Mouse (Mus musculus) lung, postnatal 0 days (tissue): ENCODE measurements around the gene Soga1. TPM values are rescaled to one million over a fixed set of nuclear protein-coding genes. Genes with fewer than 3 reads are reported as not detected.

ENCODE experiments used
- ATAC-seq: fragments of 200-750 bp; cut with Nextera tagmentation; 2 replicates; pipeline ENCODE4 v1.8.0; 2017; ENCODE audit warnings: moderate library complexity
- DNase-seq: peaks from one replicate; pipeline ENCODE4 v3.0.0-alpha.2; 2016; ENCODE audit warnings: low spot score
- H3K27ac ChIP-seq: fragments of 300-500 bp; sonication (generic); 2 replicates; pipeline ENCODE4 v1.5.1; 2014; ENCODE audit warnings: antibody characterized with exemption, mild to moderate bottlenecking, low read length, mixed read lengths
- H3K27me3 ChIP-seq: fragments of 300-500 bp; sonication (generic); replicated peaks from 2 replicates; pipeline ENCODE4 v1.6.1; 2014; ENCODE audit warnings: low read length, mixed read lengths; ENCODE audit not compliant: insufficient read depth
- H3K36me3 ChIP-seq: fragments of 300-500 bp; sonication (generic); 2 replicates; pipeline ENCODE4 v1.6.1; 2014; ENCODE audit warnings: low read length, mixed read lengths; ENCODE audit not compliant: insufficient read depth
- H3K4me1 ChIP-seq: fragments of 300-500 bp; sonication (generic); 2 replicates; pipeline ENCODE4 v1.6.1; 2014; ENCODE audit warnings: antibody characterized with exemption, low read depth, low read length, mixed read lengths; ENCODE audit not compliant: insufficient read depth
- H3K4me2 ChIP-seq: fragments of 300-500 bp; sonication (generic); replicated peaks from 2 replicates; pipeline ENCODE4 v1.6.1; 2014; ENCODE audit warnings: low read depth, mild to moderate bottlenecking, low read length, moderate library complexity, mixed read lengths
- H3K4me3 ChIP-seq: fragments of 300-500 bp; sonication (generic); 2 replicates; pipeline ENCODE4 v1.5.1; 2014; ENCODE audit warnings: low read depth, low read length
- H3K9ac ChIP-seq: fragments of 300-500 bp; sonication (generic); replicated peaks from 2 replicates; pipeline ENCODE4 v1.6.1; 2014; ENCODE audit warnings: low read depth, mild to moderate bottlenecking
- H3K9me3 ChIP-seq: fragments of 300-500 bp; sonication (generic); 2 replicates; pipeline ENCODE4 v1.6.1; 2016; ENCODE audit warnings: low read length, mixed read lengths
- CTCF ChIP-seq: IDR thresholded peaks from 2 replicates; pipeline ENCODE4 v1.5.1; 2016; ENCODE audit warnings: antibody characterized with exemption, mild to moderate bottlenecking
- EP300 ChIP-seq: IDR thresholded peaks from 2 replicates; pipeline ENCODE4 v1.6.1; 2016; ENCODE audit warnings: antibody characterized with exemption, mild to moderate bottlenecking, control low read depth
- WGBS: fragments of 180-500 bp; shearing (Covaris S2); extraction: QIAGEN DNeasy Blood & Tissue Kit; methylation state at CpG from one replicate; pipeline ENCODE4 v1.1.7; 2014; 5-methylcytosine and 5-hydroxymethylcytosine counted together
- polyA plus RNA-seq: library from polyadenylated mRNA; unstranded; fragments of >200 nt; fragmentation: Nextera tagmentation; extraction: Ambion mirVana; gene quantifications from 2 replicates; pipeline ENCODE4 v1.2.1, GENCODE M21; 2015

Soga1 gene
- polyA plus RNA-seq: 2.5 and 3.1 TPM in 2 replicates

DNA sequence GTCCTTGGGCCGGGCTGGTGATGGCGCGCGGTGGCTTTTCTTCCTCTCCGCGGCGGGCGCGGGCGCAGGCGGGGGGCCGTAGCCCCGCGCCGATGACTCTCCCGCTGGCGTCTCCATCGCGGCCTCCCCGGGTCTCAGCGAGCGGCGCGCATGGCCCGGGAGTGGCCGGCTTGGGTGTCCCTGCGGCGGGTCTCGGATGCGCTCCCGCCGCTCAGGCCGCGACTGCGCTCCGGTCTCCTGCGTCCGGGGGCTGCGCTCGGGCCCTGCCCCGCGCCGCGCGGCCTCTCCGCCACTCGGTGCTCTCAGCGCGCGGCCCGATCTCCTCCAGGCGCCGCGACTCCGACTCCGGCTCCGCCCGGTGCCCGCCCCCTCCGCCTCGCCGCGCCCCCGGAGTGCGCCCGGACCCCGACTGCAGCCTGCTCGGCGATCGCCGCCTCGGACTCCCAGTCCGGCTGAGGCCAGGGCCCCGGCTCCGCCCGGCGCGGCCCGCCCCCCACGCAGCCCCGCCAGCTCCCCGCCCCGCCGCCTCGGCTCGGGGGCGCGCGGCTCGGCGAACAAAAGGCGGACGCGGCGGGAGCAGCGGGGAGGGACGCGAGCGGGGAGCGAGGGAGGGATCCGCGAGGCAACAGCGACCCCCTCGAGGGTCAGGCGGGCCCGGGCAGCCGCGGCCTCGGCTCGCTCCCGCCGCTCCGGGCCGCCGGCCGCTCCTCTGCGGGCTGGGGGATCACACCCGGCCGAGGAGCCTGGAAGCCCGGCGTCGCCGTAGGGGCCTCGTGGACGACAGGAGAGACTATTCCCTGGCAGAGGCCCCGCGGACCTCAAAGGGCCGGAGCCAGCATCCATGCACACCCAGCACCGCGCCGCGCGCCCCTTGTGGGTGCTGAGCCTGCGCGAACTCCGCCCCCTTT is at the start of gene Soga1:
TSS of gene Soga1 (minus strand) at position 462 of the 908 bp plus-strand sequence.
- H3K27ac ChIP-seq: peak within 1 kb of the TSS; percentile 95
- no peaks in the 10 kb centered on the region for H3K9me3 ChIP-seq
- H3K4me3 ChIP-seq: peak within 1 kb of the TSS; percentile 86
- H3K36me3 ChIP-seq: no peaks in the 10 kb centered on the region
- 1% methylated on average over 49 of the region's 136 CpGs for WGBS
- H3K9ac ChIP-seq: peak within 1 kb of the TSS; percentile 88
- TF ChIP-seq EP300: no peak
- peak; percentile 54 for TF ChIP-seq CTCF
- no peaks in the 10 kb centered on the region for H3K27me3 ChIP-seq
- H3K4me2 ChIP-seq: peak within 1 kb of the TSS; percentile 83
- H3K4me1 ChIP-seq: peaks cover 26% of the 10 kb centered on the region; the same call in 1 of the 2 replicates
- ATAC-seq: peak; percentile 89
- peak; percentile 93 for DNase-seq

DNA sequence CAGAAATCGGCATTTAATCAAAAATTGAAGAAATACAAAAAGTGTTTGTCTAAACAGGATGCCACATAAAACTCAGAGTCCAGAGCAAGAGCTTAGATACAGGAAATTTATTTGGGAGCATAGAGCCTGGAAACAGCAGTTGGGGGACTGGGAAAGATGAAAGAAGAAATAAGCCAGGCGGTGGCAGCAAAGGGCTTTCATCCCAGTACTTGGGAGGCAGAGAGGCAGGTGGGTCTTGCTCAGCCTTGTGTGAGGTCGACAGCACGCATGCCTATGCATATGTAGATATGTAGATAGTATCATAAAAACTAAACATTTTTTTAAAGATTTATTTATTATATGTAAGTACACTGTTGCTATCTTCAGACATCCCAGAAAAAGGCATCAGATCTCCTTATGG is 49.0 kb upstream of the Soga1 start:
- WGBS: 53% methylated on average over 4 of the region's 4 CpGs
- Histone ChIP-seq H3K9ac (no peak overlapping the region), H3K27me3 (no peaks in the 10 kb centered on the region), H3K4me2 (no peak overlapping the region), H3K9me3 (no peaks in the 10 kb centered on the region), H3K27ac (no peak overlapping the region), H3K4me3 (no peak overlapping the region), H3K36me3 (no peaks in the 10 kb centered on the region), H3K4me1 (no peaks in the 10 kb centered on the region; the same call in 1 of the 2 replicates)
- DNase-seq: peak; percentile 49
- TF ChIP-seq EP300: no peak
- peak; percentile 60 for TF ChIP-seq CTCF
- ATAC-seq: no peak

- DNase-seq (no peak), ATAC-seq (no peak)
Observed at GRCm38 (mm10) chr2:157127370-157127769, 48.3 kb upstream of the Soga1 start.

GRCm38 (mm10) chr2:157125246-157125645 is 46.2 kb upstream of the Soga1 start:
- TF ChIP-seq CTCF (no peak), EP300 (no peak)
- DNase-seq: no peak
- H3K4me1 ChIP-seq: no peaks in the 10 kb centered on the region; the same call in 1 of the 2 replicates
- no peaks in the 10 kb centered on the region for H3K27me3 ChIP-seq
- H3K4me2 ChIP-seq: no peak overlapping the region
- no peaks in the 10 kb centered on the region for H3K9me3 ChIP-seq
- H3K9ac ChIP-seq: no peak overlapping the region
- peaks cover 17% of the 10 kb centered on the region; the same call in 1 of the 2 replicates for H3K36me3 ChIP-seq
- H3K27ac ChIP-seq: no peak overlapping the region
- no peak overlapping the region for H3K4me3 ChIP-seq
- 87% methylated on average over 3 of the region's 3 CpGs for WGBS
- ATAC-seq: no peak

More at GRCm38 (mm10) chr2:157127370-157127769, 48.3 kb upstream of the Soga1 start:
- H3K4me2 ChIP-seq: no peak overlapping the region
- H3K4me1 ChIP-seq: no peaks in the 10 kb centered on the region; the same call in 1 of the 2 replicates
- no peaks in the 10 kb centered on the region for H3K27me3 ChIP-seq
- H3K9me3 ChIP-seq: no peaks in the 10 kb centered on the region
- no peak overlapping the region for H3K27ac ChIP-seq
- WGBS: 69% methylated on average over 3 of the region's 3 CpGs
- no peaks in the 10 kb centered on the region for H3K36me3 ChIP-seq
- TF ChIP-seq EP300 (no peak), CTCF (no peak)
- H3K4me3 ChIP-seq: no peak overlapping the region
- H3K9ac ChIP-seq: no peak overlapping the region

GRCm38 (mm10) chr2:157121766-157122165 is 42.7 kb upstream of the Soga1 start:
- H3K9me3 ChIP-seq: no peaks in the 10 kb centered on the region
- no peak for TF ChIP-seq CTCF
- no peak for TF ChIP-seq EP300
- no peaks in the 10 kb centered on the region for H3K27me3 ChIP-seq
- no peak overlapping the region for H3K27ac ChIP-seq
- no peak for ATAC-seq
- H3K4me1 ChIP-seq: no peaks in the 10 kb centered on the region
- no peak overlapping the region for H3K4me3 ChIP-seq
- no peak overlapping the region for H3K4me2 ChIP-seq
- peaks cover 17% of the 10 kb centered on the region; the same call in 1 of the 2 replicates for H3K36me3 ChIP-seq
- no peak overlapping the region for H3K9ac ChIP-seq
- 91% methylated on average over 8 of the region's 8 CpGs for WGBS
- DNase-seq: no peak

DNA sequence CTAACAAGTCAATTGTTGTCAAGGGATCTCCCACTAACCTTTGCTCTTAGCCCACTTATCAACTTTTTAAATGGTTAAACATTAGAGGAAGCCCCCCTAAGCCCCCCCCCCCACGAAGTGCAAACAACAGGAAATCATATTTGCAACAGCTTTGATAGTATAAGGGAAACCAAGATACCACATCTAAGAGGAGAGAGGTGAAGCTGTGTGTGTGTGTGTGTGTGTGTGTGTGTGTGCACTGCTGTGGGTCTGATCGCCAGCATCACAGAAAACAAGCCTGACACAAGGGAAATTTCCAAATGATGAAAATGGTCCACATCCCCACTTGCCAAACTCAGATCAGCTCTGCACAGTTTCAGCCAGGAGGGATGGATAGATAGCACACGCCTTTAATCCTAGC is 40.0 kb upstream of the Soga1 start:
- H3K36me3 ChIP-seq: peaks cover 25% of the 10 kb centered on the region; the same call in 1 of the 2 replicates
- no peak overlapping the region for H3K27ac ChIP-seq
- H3K4me3 ChIP-seq: no peak overlapping the region
- no peaks in the 10 kb centered on the region for H3K9me3 ChIP-seq
- ATAC-seq (no peak), DNase-seq (no peak)
- TF ChIP-seq EP300 (no peak), CTCF (no peak)
- no peaks in the 10 kb centered on the region for H3K27me3 ChIP-seq
- no peak overlapping the region for H3K9ac ChIP-seq
- no peak overlapping the region for H3K4me2 ChIP-seq
- no peaks in the 10 kb centered on the region for H3K4me1 ChIP-seq
- WGBS: 51% methylated on average over 3 of the region's 3 CpGs
